Mouse (Mus musculus): Measurements from ENCODE around the gene St6galnac3. TPM values are rescaled to one million over a fixed set of nuclear protein-coding genes. Genes with fewer than 3 reads are reported as not detected.

Gene St6galnac3
- polyA plus RNA-seq, 1 experiment from 2014 or later: 48.6 TPM

- no peak overlapping the region for H3K9ac ChIP-seq
- peaks cover 9% of the 10 kb centered on the region; the same call in 1 of the 2 replicates for H3K4me1 ChIP-seq
- no peak for ATAC-seq (ENCODE audit: insufficient number of reproducible peaks, low FRiP score, low TSS enrichment, low read depth)
- no peak overlapping the region for H3K4me2 ChIP-seq (replicated peaks)
- H3K36me3 ChIP-seq: no peaks in the 10 kb centered on the region
- no peaks in the 10 kb centered on the region for H3K9me3 ChIP-seq (replicated peaks)
- 49% methylated on average over 5 of the region's 5 CpGs for WGBS
- H3K4me3 ChIP-seq (replicated peaks): no peak overlapping the region
- H3K27ac ChIP-seq (replicated peaks): no peak overlapping the region
- H3K27me3 ChIP-seq: no peaks in the 10 kb centered on the region
Observed at GRCm38 (mm10) chr3:153242524-153242923, 482.4 kb downstream of the St6galnac3 start.

GRCm38 (mm10) chr3:153241134-153241533, 483.8 kb downstream of the St6galnac3 start:
- H3K9ac ChIP-seq: no peak overlapping the region
- ATAC-seq (ENCODE audit: insufficient number of reproducible peaks, low FRiP score, low TSS enrichment, low read depth): no peak
- WGBS: 63% methylated on average over 4 of the region's 4 CpGs

GRCm38 (mm10) chr3:153240366-153240765, 484.6 kb downstream of the St6galnac3 start:
- 38% methylated on average over 4 of the region's 4 CpGs for WGBS
- Histone ChIP-seq H3K4me2 (replicated peaks) (no peak overlapping the region), H3K9ac (no peak overlapping the region), H3K4me1 (peaks cover 4% of the 10 kb centered on the region; the same call in 1 of the 2 replicates), H3K27me3 (no peaks in the 10 kb centered on the region), H3K4me3 (replicated peaks) (no peak overlapping the region), H3K27ac (replicated peaks) (no peak overlapping the region), H3K36me3 (no peaks in the 10 kb centered on the region), H3K9me3 (replicated peaks) (no peaks in the 10 kb centered on the region)
- ATAC-seq (ENCODE audit: insufficient number of reproducible peaks, low FRiP score, low TSS enrichment, low read depth): no peak

More at GRCm38 (mm10) chr3:153241134-153241533, 483.8 kb downstream of the St6galnac3 start:
- H3K27ac ChIP-seq (replicated peaks): no peak overlapping the region
- H3K4me1 ChIP-seq: peaks cover 8% of the 10 kb centered on the region; the same call in 1 of the 2 replicates
- no peaks in the 10 kb centered on the region for H3K27me3 ChIP-seq
- H3K4me2 ChIP-seq (replicated peaks): no peak overlapping the region
- H3K36me3 ChIP-seq: no peaks in the 10 kb centered on the region
- no peak overlapping the region for H3K4me3 ChIP-seq (replicated peaks)
- H3K9me3 ChIP-seq (replicated peaks): no peaks in the 10 kb centered on the region

- 84% methylated on average over 10 of the region's 10 CpGs for WGBS
- H3K27me3 ChIP-seq: no peaks in the 10 kb centered on the region
- H3K9me3 ChIP-seq (replicated peaks): no peaks in the 10 kb centered on the region
- H3K4me1 ChIP-seq: peaks cover 4% of the 10 kb centered on the region; the same call in 1 of the 2 replicates
- ATAC-seq (ENCODE audit: insufficient number of reproducible peaks, low FRiP score, low TSS enrichment, low read depth): no peak
- no peak overlapping the region for H3K4me3 ChIP-seq (replicated peaks)
- H3K27ac ChIP-seq (replicated peaks): no peak overlapping the region
- no peak overlapping the region for H3K4me2 ChIP-seq (replicated peaks)
- H3K9ac ChIP-seq: no peak overlapping the region
- no peaks in the 10 kb centered on the region for H3K36me3 ChIP-seq
Observed at GRCm38 (mm10) chr3:153238381-153238780, 486.6 kb downstream of the St6galnac3 start.

- no peak overlapping the region for H3K9ac ChIP-seq
- 86% methylated on average over 9 of the region's 9 CpGs for WGBS
- no peaks in the 10 kb centered on the region for H3K4me1 ChIP-seq
- H3K36me3 ChIP-seq: no peaks in the 10 kb centered on the region
- no peak overlapping the region for H3K4me2 ChIP-seq (replicated peaks)
- no peaks in the 10 kb centered on the region for H3K9me3 ChIP-seq (replicated peaks)
- H3K4me3 ChIP-seq (replicated peaks): no peak overlapping the region
- ATAC-seq (ENCODE audit: insufficient number of reproducible peaks, low FRiP score, low TSS enrichment, low read depth): no peak
- no peak overlapping the region for H3K27ac ChIP-seq (replicated peaks)
- no peaks in the 10 kb centered on the region for H3K27me3 ChIP-seq
Observed at GRCm38 (mm10) chr3:153236262-153236661, 488.7 kb downstream of the St6galnac3 start.

- WGBS: 82% methylated on average over 10 of the region's 10 CpGs
Observed at GRCm38 (mm10) chr3:153222611-153223402, 502.2 kb downstream of the St6galnac3 start.

GRCm38 (mm10) chr3:153219391-153219790, 505.6 kb downstream of the St6galnac3 start:
- Histone ChIP-seq H3K36me3 (no peaks in the 10 kb centered on the region), H3K27me3 (no peaks in the 10 kb centered on the region), H3K9me3 (replicated peaks) (no peaks in the 10 kb centered on the region), H3K4me3 (replicated peaks) (no peak overlapping the region), H3K27ac (replicated peaks) (no peak overlapping the region), H3K9ac (no peak overlapping the region), H3K4me1 (no peaks in the 10 kb centered on the region), H3K4me2 (replicated peaks) (no peak overlapping the region)
- no peak for ATAC-seq (ENCODE audit: insufficient number of reproducible peaks, low FRiP score, low TSS enrichment, low read depth)
- 88% methylated on average over 2 of the region's 2 CpGs for WGBS

More at GRCm38 (mm10) chr3:153222611-153223402, 502.2 kb downstream of the St6galnac3 start:
- Histone ChIP-seq H3K27ac (replicated peaks) (no peak overlapping the region), H3K9ac (no peak overlapping the region), H3K4me2 (replicated peaks) (no peak overlapping the region), H3K4me1 (no peaks in the 10 kb centered on the region), H3K9me3 (replicated peaks) (no peaks in the 10 kb centered on the region), H3K27me3 (no peaks in the 10 kb centered on the region), H3K4me3 (replicated peaks) (no peak overlapping the region), H3K36me3 (no peaks in the 10 kb centered on the region)
- ATAC-seq (ENCODE audit: insufficient number of reproducible peaks, low FRiP score, low TSS enrichment, low read depth): no peak

GRCm38 (mm10) chr3:153208186-153208585, 516.8 kb downstream of the St6galnac3 start:
- Histone ChIP-seq H3K4me1 (no peaks in the 10 kb centered on the region), H3K36me3 (no peaks in the 10 kb centered on the region), H3K9me3 (replicated peaks) (no peaks in the 10 kb centered on the region), H3K27ac (replicated peaks) (no peak overlapping the region), H3K27me3 (no peaks in the 10 kb centered on the region), H3K4me3 (replicated peaks) (no peak overlapping the region), H3K4me2 (replicated peaks) (no peak overlapping the region), H3K9ac (no peak overlapping the region)
- 70% methylated on average over 2 of the region's 2 CpGs for WGBS
- no peak for ATAC-seq (ENCODE audit: insufficient number of reproducible peaks, low FRiP score, low TSS enrichment, low read depth)

GRCm38 (mm10) chr3:153204046-153204445, 520.9 kb downstream of the St6galnac3 start:
- no peak overlapping the region for H3K27ac ChIP-seq (replicated peaks)
- no peaks in the 10 kb centered on the region for H3K9me3 ChIP-seq (replicated peaks)
- no peak overlapping the region for H3K4me2 ChIP-seq (replicated peaks)
- H3K36me3 ChIP-seq: no peaks in the 10 kb centered on the region
- ATAC-seq (ENCODE audit: insufficient number of reproducible peaks, low FRiP score, low TSS enrichment, low read depth): no peak
- no peak overlapping the region for H3K4me3 ChIP-seq (replicated peaks)
- H3K27me3 ChIP-seq: no peaks in the 10 kb centered on the region
- H3K9ac ChIP-seq: no peak overlapping the region
- WGBS: 87% methylated on average over 5 of the region's 5 CpGs
- H3K4me1 ChIP-seq: no peaks in the 10 kb centered on the region

GRCm38 (mm10) chr3:153201835-153202234, 523.1 kb downstream of the St6galnac3 start:
- Histone ChIP-seq H3K4me3 (replicated peaks) (no peak overlapping the region), H3K36me3 (no peaks in the 10 kb centered on the region), H3K4me1 (no peaks in the 10 kb centered on the region), H3K4me2 (replicated peaks) (no peak overlapping the region), H3K27ac (replicated peaks) (no peak overlapping the region), H3K27me3 (no peaks in the 10 kb centered on the region), H3K9me3 (replicated peaks) (no peaks in the 10 kb centered on the region), H3K9ac (no peak overlapping the region)
- 85% methylated on average over 10 of the region's 10 CpGs for WGBS
- no peak for ATAC-seq (ENCODE audit: insufficient number of reproducible peaks, low FRiP score, low TSS enrichment, low read depth)

GRCm38 (mm10) chr3:153200801-153201200, 524.2 kb downstream of the St6galnac3 start:
- 91% methylated on average over 12 of the region's 12 CpGs for WGBS
- Histone ChIP-seq H3K9me3 (replicated peaks) (no peaks in the 10 kb centered on the region), H3K36me3 (no peaks in the 10 kb centered on the region), H3K27me3 (no peaks in the 10 kb centered on the region), H3K9ac (no peak overlapping the region), H3K4me2 (replicated peaks) (no peak overlapping the region), H3K4me1 (no peaks in the 10 kb centered on the region), H3K27ac (replicated peaks) (no peak overlapping the region), H3K4me3 (replicated peaks) (no peak overlapping the region)
- no peak for ATAC-seq (ENCODE audit: insufficient number of reproducible peaks, low FRiP score, low TSS enrichment, low read depth)

- 92% methylated on average over 11 of the region's 11 CpGs for whole genome bisulfite sequencing
- H3K4me3 ChIP-seq (replicated peaks): no peak overlapping the region
- ATAC-seq (ENCODE audit: insufficient number of reproducible peaks, low FRiP score, low TSS enrichment, low read depth): no peak
Observed at GRCm38 (mm10) chr3:153200076-153200475, 524.9 kb downstream of the St6galnac3 start.

More at GRCm38 (mm10) chr3:153200076-153200475, 524.9 kb downstream of the St6galnac3 start:
- Histone ChIP-seq H3K4me2 (replicated peaks) (no peak overlapping the region), H3K9me3 (replicated peaks) (no peaks in the 10 kb centered on the region), H3K9ac (no peak overlapping the region), H3K27ac (replicated peaks) (no peak overlapping the region), H3K4me1 (no peaks in the 10 kb centered on the region), H3K36me3 (no peaks in the 10 kb centered on the region), H3K27me3 (no peaks in the 10 kb centered on the region)

Measured in embryonic facial prominence, embryonic 15.5 days (tissue).